Mouse (Mus musculus): ENCODE data around the gene Ccpg1os.

DNA sequence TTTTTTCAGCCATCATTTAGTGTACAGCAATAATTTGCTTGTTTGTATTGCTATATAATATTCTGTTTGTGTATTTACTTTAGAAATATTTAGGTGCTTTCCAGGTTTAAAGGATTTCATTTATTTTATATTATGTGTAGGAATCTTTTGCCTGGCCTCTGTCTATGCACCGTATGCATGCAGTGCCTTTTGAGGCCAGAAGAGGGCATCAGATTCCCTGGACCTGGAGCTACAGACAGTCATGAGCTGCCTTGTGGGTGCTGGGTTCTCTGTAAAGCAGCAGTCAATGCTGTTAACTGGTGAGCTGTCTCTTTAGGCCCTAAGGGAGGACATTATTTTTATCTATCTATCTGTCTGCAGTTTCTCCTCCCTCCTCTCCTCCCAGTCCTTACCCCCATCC is 29.6 kb downstream of the Ccpg1os start:
- no peak for TF ChIP-seq POLR2A (IDR thresholded peaks at IDR 0.05; ENCODE audit: borderline replicate concordance, low read depth, low read length)
- peak; percentile 54 for TF ChIP-seq CTCF (IDR thresholded peaks at IDR 0.05; ENCODE audit: low read depth, low read length)
